Mouse (Mus musculus) Muller cell, postnatal 12 days (primary cell): ENCODE measurements at regions not wholly inside any gene's neighbourhood (a gene's known extent, or its start where the extent isn't known, plus 50 kb on each side); places are given as distances from the start of the nearest gene placed in this dataset.

ENCODE experiments used
- DNase-seq: peaks from one replicate; pipeline ENCODE4 v3.0.0-alpha.2; 2015; ENCODE audit errors: inconsistent ontology term

DNA sequence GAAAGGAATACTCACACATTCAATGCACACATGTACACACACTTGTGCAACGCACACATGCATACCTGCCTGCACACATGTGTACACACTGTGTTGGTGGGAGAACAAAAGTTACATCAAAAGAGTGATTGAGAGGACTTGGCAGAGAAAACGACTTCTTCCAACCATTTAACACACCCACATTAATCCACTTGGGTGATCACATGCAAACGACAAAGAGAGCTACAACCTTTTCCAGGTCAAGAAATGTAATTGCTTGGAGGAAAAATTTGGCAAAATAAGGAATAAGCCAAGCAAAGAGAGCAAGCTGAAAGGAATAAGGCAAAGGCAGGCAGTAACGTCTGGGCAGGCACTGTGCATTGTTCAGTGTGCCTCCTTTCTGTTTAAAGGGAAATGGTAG, 67.3 kb downstream of the C1d start:
- DNase-seq, result no peak

- no peak for DNase-seq
These were observed 68.6 kb downstream of the C1d start for GRCm38 (mm10) chr11:17325731-17326646.

DNA sequence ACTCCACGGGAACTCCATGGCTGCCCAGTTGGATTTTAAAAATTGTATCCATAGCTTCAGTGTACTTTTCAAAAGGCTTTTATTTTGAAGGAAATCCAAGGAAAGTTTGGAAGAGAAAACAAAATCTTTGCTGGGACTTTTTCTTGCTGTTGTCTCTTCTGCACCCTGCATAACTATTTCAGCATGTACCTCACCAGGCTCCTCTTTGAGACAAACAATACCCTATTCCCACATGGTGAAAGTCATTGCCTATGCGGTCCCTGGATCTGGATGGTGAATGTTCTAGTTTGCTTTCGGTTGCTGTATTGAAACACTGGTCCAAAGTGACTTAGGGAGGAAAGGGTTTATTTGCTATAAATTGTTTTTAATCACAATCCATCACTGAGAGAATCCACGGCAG, 69.3 kb downstream of the C1d start:
- DNase-seq, result no peak

DNA sequence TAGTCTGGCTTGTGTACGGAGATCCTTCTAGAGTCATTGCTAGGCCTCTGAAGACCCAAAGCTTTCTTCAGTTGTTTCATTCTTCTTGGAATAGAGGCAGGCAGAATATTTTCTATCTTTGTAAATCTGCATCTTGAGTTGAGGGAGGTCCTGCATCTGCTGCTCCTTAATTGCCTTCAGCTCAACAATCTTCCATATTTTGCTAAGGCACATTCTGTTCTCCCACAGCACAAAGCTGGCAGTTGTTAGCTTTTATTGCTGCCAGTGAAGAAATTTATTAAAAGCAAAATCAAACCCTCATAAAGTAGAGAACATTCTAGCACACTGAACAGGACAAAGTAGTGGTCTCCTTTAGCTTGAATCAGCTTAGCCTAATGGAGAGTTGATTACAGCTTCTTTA, 94.1 kb downstream of the C1d start:
- no peak for DNase-seq

GRCm38 (mm10) chr11:17352148-17353130, 95.1 kb downstream of the C1d start:
- no peak for DNase-seq

- DNase-seq, result no peak
These were observed 102.4 kb downstream of the C1d start for GRCm38 (mm10) chr11:17359698-17360254.

DNA sequence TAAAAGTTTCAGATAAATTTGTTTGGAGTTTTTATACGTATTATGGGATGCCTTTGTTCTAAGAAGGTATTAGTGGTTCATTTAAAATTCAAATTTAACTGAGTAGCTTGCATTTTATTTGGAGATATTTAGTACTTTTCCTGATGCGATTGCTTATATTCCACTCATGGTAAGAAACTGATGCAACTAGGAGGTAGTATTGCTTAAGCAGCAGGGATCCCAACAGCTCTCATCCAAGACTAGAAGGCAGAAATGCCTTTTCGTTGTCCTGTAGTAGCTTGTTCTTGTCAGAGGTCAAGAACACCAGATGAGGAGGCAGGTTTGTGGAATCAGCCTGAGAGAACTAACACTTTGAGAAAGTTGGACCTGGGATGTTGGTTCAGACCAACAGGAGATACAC, 120.5 kb downstream of the C1d start:
- no peak for DNase-seq

GRCm38 (mm10) chr11:17386756-17387155, 129.4 kb downstream of the C1d start:
- DNase-seq, result peak; percentile 83

DNA sequence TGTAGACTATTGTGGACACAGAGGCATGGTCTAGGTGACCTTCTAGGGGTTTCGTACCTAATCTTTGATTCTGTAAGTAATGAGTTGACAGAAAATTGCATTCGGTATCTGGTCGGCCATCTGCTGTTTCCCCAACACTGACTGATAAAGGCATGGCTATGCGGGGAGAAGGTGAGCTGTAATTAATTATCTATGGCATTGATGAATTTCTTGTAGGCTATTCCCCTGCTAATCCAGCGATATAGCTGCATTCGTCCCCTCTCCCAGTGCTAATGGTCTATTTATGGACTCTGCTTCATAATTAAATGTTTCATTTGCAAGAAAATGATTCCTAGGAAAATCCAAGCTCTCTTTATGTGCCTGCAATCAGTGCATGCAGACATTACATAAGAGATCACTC, 136.5 kb downstream of the C1d start:
- no peak for DNase-seq

- DNase-seq, result peak; percentile 26
These were observed 157.2 kb downstream of the C1d start for GRCm38 (mm10) chr11:17414531-17414930.

GRCm38 (mm10) chr11:17415144-17415543, 157.8 kb downstream of the C1d start:
- DNase-seq, result peak; percentile 59

DNA sequence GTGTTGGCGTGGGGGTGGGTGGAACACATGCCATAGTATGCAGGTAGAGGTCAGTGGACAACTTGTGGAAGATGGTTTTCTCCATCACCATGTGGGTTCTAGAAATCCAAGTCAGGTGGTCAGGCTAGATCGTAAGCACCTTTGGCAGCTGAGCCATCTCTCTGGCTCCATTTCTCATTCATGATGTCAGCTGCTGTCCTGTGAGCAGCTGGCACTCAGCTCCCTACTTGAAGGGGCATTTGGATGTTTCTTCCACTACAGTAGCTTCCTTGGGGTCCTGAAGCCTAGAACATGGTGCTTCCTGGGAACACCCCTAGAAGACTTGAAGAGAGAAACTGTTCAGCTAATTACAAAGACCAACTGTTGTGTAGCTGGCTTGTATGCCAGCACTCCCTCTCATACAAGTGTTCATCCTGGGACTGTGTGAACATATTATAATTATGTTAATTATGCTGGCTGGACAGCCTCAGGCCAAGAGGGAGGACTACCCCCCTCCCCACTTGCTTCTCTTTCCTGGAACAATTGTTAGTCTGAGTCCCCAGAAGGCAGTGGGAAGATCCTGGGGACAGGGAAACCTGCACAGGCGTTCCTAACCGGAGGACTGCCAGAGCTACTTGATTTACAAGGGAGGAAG, 160.4 kb downstream of the C1d start:
- peak; percentile 69 for DNase-seq

- no peak for DNase-seq
These were observed 184.8 kb downstream of the C1d start for GRCm38 (mm10) chr11:17442133-17442532.

- DNase-seq, result peak; percentile 76
These were observed 191.9 kb downstream of the C1d start for GRCm38 (mm10) chr11:17449289-17449688.

GRCm38 (mm10) chr11:17450360-17451045, 193.1 kb downstream of the C1d start:
- no peak for DNase-seq

DNA sequence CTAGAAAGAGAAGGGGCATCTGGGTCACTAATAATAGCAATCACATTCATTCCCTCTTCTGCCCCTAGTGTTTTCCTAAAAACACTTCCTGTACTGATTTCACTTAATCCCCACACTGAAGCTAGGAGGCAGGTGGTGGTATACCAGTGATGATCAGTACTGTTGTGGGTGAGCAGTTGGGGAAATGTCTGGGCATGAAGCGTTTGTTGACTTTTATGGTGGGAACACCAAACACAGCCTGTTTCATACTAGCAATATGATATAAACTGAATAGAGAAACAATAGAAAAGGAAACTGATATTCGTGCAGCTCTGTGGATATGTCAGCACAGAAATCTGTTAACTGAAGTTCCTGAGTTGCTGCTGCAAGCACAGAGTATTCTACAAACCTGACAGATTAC, 194.1 kb downstream of the C1d start:
- DNase-seq, result no peak

GRCm38 (mm10) chr11:17453530-17453929, 196.2 kb downstream of the C1d start:
- DNase-seq, result no peak

- DNase-seq, result peak; percentile 82
These were observed 201.6 kb downstream of the C1d start for GRCm38 (mm10) chr11:17458946-17459345.

- DNase-seq, result peak; percentile 56
These were observed 202.9 kb downstream of the C1d start for GRCm38 (mm10) chr11:17460024-17460919.

GRCm38 (mm10) chr11:17460920-17461279, 203.5 kb downstream of the C1d start:
- peak; percentile 66 for DNase-seq
